ENCODE assay signal across 8 mouse cellular contexts in genomic region chr4:53158634-53159033, GRCm38 (mm10). TPM values are rescaled to one million over a fixed set of nuclear protein-coding genes. Genes with fewer than 3 reads are reported as not detected.
DNase-seq lines count a peak whose midpoint lies in the region; ATAC-seq lines count a peak whose summit lies in the region.

No protein-coding gene starts in this region.

- peak; percentile 89 for DNase-seq in MN1 (ENCODE audit: low spot score)
- peak; percentile 65 for DNase-seq in cerebellum, adult 9-11 months
- DNase-seq in frontal cortex, adult 2 months (ENCODE audit: extremely low spot score in 1 of 2, low spot score in 1 of 2), result peak; percentile 7 to 74
- peak; percentile 78 for DNase-seq in hindbrain, embryonic 11.5 days (ENCODE audit: low spot score)
- DNase-seq in layer of hippocampus, postnatal 14 days (ENCODE audit: low spot score in 2 of 2), result peak; percentile 78 to 83
- DNase-seq in lung, postnatal 10 days, result peak; percentile 94
- DNase-seq in ovary, postnatal 14 days (ENCODE audit: low spot score), result peak; percentile 81
- peak; percentile 90 for DNase-seq in thymus, postnatal 14 days

- peak overlapping the region; percentile 56 for H3K4me2 ChIP-seq in hindbrain, embryonic 11.5 days (replicated peaks; ENCODE audit: low read depth, low read length)

- peak overlapping the region; percentile 44 for H3K4me3 ChIP-seq in hindbrain, embryonic 11.5 days (ENCODE audit: low read depth, low read length)

- no peaks in the 10 kb centered on the region for H3K4me1 ChIP-seq in hindbrain, embryonic 11.5 days (replicated peaks; ENCODE audit: control insufficient read depth, insufficient read depth, low read length)

- no peaks in the 10 kb centered on the region for H3K27me3 ChIP-seq in hindbrain, embryonic 11.5 days (ENCODE audit: control insufficient read depth, insufficient read depth, low read length)

- H3K9ac ChIP-seq in hindbrain, embryonic 11.5 days (ENCODE audit: low read depth, low read length), result no peak overlapping the region

- no peaks in the 10 kb centered on the region for H3K36me3 ChIP-seq in hindbrain, embryonic 11.5 days (ENCODE audit: control insufficient read depth, insufficient read depth, low read length)

- no peak overlapping the region for H3K27ac ChIP-seq in hindbrain, embryonic 11.5 days (ENCODE audit: low read depth, low read length)

- ATAC-seq in hindbrain, embryonic 11.5 days (ENCODE audit: low FRiP score), result peak; percentile 64

- H3K9me3 ChIP-seq in hindbrain, embryonic 11.5 days (ENCODE audit: control insufficient read depth, low read length), result no peaks in the 10 kb centered on the region

- 2% methylated on average over 18 of the region's 18 CpGs for WGBS in hindbrain, embryonic 11.5 days

RNA-seq across cellular contexts. Expression of gene Abca1, which starts 1.1 kb away (rescaled TPM):
- 14.6 and 17.3 TPM in 2 replicates for polyA plus RNA-seq in frontal cortex, adult 2 months (2012; rRNA removed)
- polyA plus RNA-seq in hindbrain, embryonic 11.5 days (2014; fragmentation: Nextera tagmentation; extraction: Ambion mirVana), result 6.1 and 7.5 TPM in 2 replicates
- 10 to 100 TPM; 30.1 to 33.6 TPM for total RNA-seq in layer of hippocampus, postnatal 14 days (2021)

Comparison
In these comparisons a context has a peak if more than half of its experiments do, and no peak if none do; other contexts are left out.
1. DNase-seq: peak in every context shown above with its lines; median percentile 94 in lung, postnatal 10 days; 90 in thymus, postnatal 14 days; 89 in MN1; 81 in ovary, postnatal 14 days; 80 in layer of hippocampus, postnatal 14 days; 78 in hindbrain, embryonic 11.5 days; 65 in cerebellum, adult 9-11 months; 40 in frontal cortex, adult 2 months.